Mouse (Mus musculus): ENCODE results near the gene Man2b1.

Gene Man2b1

GRCm38 (mm10) chr8:85083108-85083813, at the start of gene Man2b1:
Gene Man2b1, plus strand, starts transcription at chr8:85083270.
- DNase-seq (ENCODE audit: low spot score in 2 of 2), result peak; percentile 87 to 90

DNA sequence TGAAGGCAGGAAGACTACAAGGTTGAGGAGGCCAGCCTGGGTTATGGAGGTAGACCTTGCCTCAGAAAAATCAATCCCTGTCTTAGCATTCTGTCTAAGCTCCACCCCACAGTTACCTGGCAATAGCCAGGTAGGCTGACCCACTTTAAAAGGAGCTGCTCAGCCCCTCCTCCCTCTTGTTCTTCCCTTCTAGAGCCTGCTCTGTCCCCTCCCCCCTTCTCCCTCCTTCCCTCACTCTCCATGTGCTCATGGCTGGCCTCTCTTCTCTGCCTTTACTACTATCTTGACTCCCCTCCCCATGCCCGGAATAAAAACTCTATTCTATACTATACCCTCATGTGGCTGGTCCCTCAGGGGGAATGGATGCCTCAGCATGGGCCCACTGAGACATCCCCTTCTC, 49.2 kb upstream of the Man2b1 start:
- no peak for DNase-seq (ENCODE audit: low spot score in 2 of 2)

GRCm38 (mm10) chr8:85034764-85035163, 48.3 kb upstream of the Man2b1 start:
- peak; percentile 66 to 71 for DNase-seq (ENCODE audit: low spot score in 2 of 2)

DNA sequence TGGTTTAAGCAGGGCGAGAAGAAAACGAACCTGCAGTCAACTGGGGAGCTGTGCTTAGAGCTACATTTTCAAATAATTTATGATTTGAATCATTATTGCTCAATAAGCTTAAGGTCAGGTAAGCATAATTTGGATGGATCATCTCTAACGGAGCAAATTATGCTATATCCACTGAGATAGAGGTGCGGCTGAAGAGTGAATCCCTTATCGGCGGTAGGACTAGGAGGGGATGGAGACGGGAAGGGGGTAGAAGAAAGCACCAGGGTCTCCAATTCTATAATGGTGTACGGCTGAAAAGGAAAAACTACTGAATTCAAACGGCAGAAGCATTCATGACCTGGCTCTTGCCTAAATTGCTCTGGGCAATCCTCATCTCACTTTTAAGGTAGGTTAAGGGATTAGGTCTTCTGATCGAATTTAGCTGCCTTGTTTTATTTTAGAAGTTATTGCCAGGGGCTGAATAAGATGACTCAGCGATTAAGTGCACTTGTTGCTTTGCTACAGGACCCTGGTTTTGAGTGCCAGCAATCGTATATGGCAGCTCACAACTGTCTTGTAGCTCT, 47.8 kb upstream of the Man2b1 start:
- no peak for DNase-seq (ENCODE audit: low spot score in 2 of 2)

DNA sequence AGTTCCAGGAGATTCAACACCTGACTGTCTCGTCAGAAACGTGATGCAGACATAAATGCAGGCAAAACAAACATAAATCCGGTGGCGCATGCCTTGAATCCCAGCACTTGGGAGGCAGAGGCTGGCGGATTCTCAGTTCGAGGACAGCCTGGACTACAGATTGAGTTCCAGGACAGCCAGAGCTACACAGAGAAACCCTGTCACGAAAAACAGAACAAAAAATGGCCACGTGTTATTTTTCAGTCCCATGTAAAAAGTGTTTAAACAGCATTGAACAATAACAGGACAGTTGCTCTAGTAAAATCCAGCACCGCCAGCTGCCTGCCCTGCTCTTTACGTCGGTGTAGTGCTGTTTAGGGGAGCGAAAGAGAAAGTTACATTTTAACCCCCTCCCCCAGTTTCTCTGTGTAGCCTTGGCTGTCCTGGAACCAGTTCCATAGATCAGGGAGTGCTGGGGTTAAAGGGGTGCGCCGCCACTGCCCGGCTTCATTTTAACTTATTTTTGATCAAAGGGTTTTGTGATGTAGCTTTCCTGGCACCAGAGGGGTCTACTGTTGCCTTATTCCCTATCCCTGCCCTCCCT, 47.3 kb upstream of the Man2b1 start:
- DNase-seq (ENCODE audit: low spot score in 2 of 2), result peak in 1 of 2 experiments; percentile 23

DNA sequence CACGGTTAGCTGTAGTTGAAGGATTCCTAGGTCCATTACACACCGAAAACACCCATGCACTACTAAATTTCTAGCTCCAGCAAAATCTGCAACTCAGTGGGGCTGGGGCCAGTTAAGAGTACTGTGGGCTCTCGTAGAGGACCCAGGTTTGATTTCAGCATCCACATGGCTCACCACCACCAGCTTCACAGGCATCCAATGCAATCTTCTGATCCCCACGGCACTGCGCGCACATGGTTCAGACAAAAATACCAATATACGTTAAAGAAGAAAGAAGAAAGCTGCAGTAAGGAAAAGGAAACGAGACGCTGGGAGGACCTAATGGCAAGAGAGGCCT, 46.7 kb upstream of the Man2b1 start:
- no peak for DNase-seq (ENCODE audit: low spot score in 2 of 2)

GRCm38 (mm10) chr8:85036718-85037365, 46.2 kb upstream of the Man2b1 start, which contains the start of gene Tnpo2:
Gene Tnpo2, plus strand, starts transcription at chr8:85036915.
- DNase-seq (ENCODE audit: low spot score in 2 of 2), result peak; percentile 86 to 95

- no peak for DNase-seq (ENCODE audit: low spot score in 2 of 2)
These were observed 45.7 kb upstream of the Man2b1 start for GRCm38 (mm10) chr8:85037366-85037680.

- DNase-seq (ENCODE audit: low spot score in 2 of 2), result peak; percentile 67 to 70
These were observed 45.2 kb upstream of the Man2b1 start for GRCm38 (mm10) chr8:85037681-85038531.

DNA sequence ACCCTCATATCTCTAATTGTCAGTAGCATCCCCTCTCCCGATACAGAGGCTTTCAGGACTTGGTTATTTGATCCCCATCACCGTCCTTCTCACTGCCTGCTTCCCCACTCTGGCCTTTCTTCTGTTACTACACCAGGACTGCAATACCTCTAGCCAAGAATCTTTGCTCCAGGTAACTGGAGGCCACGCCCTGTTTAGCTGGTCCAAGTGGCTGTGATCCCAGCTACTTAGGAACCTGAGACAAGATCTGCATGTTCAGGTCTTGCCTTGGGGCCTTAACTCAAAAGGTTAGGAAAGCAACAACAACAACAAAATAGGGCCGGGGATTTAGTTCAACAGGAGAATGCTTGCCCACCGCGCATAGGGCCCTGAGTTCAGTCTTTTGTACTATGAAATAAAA, 39.5 kb upstream of the Man2b1 start:
- no peak for DNase-seq (ENCODE audit: low spot score in 2 of 2)

GRCm38 (mm10) chr8:85057367-85057766, 25.7 kb upstream of the Man2b1 start:
- DNase-seq (ENCODE audit: low spot score in 2 of 2), result no peak

- peak; percentile 89 to 96 for DNase-seq (ENCODE audit: low spot score in 2 of 2)
These were observed 23.0 kb upstream of the Man2b1 start, which contains the start of gene Fbxw9 for GRCm38 (mm10) chr8:85059879-85060616. Gene Fbxw9, plus strand, starts transcription at chr8:85060055.

GRCm38 (mm10) chr8:85062603-85063002, 20.5 kb upstream of the Man2b1 start:
- DNase-seq (ENCODE audit: low spot score in 2 of 2), result no peak

- DNase-seq (ENCODE audit: low spot score in 2 of 2), result no peak
These were observed 17.9 kb upstream of the Man2b1 start for GRCm38 (mm10) chr8:85065213-85065612.

DNA sequence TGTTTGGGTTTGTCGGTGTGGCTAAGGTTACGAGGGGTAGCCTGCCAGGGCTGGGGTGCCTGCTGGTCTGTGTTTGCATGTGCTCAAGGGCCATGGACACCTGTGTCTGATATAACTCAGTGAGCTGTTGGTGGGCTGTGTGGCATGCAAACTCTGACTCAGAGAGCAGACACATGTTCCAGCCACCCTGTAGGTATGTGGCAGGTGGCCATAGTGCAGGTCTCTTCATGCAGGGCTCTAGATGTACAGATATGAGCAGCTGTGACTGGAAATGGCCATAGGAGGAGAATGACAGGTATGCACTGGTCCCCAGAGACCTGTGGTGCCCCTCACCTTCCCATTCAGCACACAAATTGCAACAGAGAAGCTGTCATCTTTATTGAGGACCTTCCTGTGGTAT, 15.9 kb upstream of the Man2b1 start:
- DNase-seq (ENCODE audit: low spot score in 2 of 2), result no peak

GRCm38 (mm10) chr8:85067982-85068381, 15.1 kb upstream of the Man2b1 start, which contains the start of gene Gm5741:
Gene Gm5741, minus strand, starts transcription at chr8:85067982.
- no peak for DNase-seq (ENCODE audit: low spot score in 2 of 2)

DNA sequence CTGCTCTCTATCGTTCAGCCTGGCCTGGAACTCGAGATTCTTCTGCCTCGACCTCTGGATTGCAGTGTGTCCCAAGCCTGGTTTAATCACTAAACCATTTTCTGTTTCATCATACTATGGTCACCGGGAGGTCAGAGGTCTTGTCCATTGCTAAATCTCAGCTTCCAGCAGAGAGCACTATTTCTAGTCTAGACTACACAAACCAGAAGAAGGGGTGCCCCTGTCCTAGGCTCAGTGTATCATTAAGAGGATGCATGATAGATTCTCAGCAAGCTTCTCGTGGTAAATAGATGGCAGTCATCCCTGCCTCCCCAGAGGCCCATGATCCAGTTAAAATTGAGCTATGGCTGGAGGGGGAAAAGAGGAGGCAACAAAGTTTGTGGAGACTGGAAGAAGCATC, 12.0 kb upstream of the Man2b1 start:
- DNase-seq (ENCODE audit: low spot score in 2 of 2), result no peak

GRCm38 (mm10) chr8:85071514-85072281, 11.4 kb upstream of the Man2b1 start, which contains the start of gene Dhps:
Gene Dhps, plus strand, starts transcription at chr8:85071757.
- DNase-seq (ENCODE audit: low spot score in 2 of 2), result peak; percentile 91 to 94

DNA sequence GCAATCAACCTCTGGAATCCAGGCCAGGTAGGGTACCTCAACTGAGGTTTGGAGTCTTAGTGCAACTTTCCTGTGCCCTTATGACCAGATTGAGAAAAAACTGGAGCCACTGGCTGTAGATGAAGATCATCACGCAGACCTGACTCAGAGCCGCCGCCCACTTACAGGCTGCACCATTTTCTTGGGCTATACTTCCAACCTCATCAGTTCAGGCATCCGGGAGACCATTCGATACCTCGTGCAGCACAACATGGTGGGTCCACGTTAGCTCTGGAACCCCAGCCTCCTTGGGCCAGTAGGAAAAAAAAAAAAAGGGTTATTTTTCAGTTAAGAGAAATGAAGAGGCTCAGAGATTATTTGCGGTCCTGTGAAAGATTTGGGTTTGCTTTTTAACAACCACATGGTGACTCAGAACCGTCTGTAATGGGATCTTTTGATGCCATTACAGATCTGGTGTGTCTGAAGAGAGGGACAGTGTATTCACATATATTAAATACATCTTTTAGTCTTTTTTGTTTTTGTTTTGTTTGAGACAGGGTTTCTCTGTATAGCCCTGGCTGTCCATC, 10.6 kb upstream of the Man2b1 start:
- DNase-seq (ENCODE audit: low spot score in 2 of 2), result no peak

GRCm38 (mm10) chr8:85073041-85073612, 9.9 kb upstream of the Man2b1 start:
- DNase-seq (ENCODE audit: low spot score in 2 of 2), result no peak

Data from frontal cortex, postnatal 36 days (tissue).